Mouse (Mus musculus) intestine, postnatal 0 days (tissue): ENCODE results near the gene Fez2. TPM values are rescaled to one million over a fixed set of nuclear protein-coding genes. Genes with fewer than 3 reads are reported as not detected.

Experiments
- ATAC-seq: fragments of 200-750 bp; cut with Nextera tagmentation; 2 replicates; pipeline ENCODE4 v1.8.0; 2017; ENCODE audit warnings: mild to moderate bottlenecking, moderate TSS enrichment, moderate library complexity
- H3K27ac ChIP-seq: fragments of 300-500 bp; sonication (generic); 2 replicates; pipeline ENCODE4 v1.5.1; 2014; ENCODE audit warnings: mild to moderate bottlenecking, low read depth, low read length, moderate library complexity
- H3K27me3 ChIP-seq: fragments of 300-500 bp; sonication (generic); replicated peaks from 2 replicates; pipeline ENCODE4 v1.6.1; 2014; ENCODE audit warnings: low read length, mixed read lengths; ENCODE audit not compliant: control insufficient read depth, insufficient read depth
- H3K36me3 ChIP-seq: fragments of 300-500 bp; sonication (generic); 2 replicates; pipeline ENCODE4 v1.6.1; 2014; ENCODE audit warnings: mild to moderate bottlenecking, moderate library complexity; ENCODE audit not compliant: control insufficient read depth, insufficient read depth
- H3K4me1 ChIP-seq: fragments of 300-500 bp; sonication (generic); replicated peaks from 2 replicates; pipeline ENCODE4 v1.6.1; 2014; ENCODE audit warnings: antibody characterized with exemption, low read length, mixed read lengths; ENCODE audit not compliant: control insufficient read depth, insufficient read depth
- H3K4me2 ChIP-seq: fragments of 300-500 bp; sonication (generic); replicated peaks from 2 replicates; pipeline ENCODE4 v1.6.1; 2014; ENCODE audit warnings: low read depth, mild to moderate bottlenecking, moderate library complexity
- H3K4me3 ChIP-seq: fragments of 300-500 bp; sonication (generic); 2 replicates; pipeline ENCODE4 v1.5.1; 2014; ENCODE audit warnings: low read depth, low read length
- H3K9ac ChIP-seq: fragments of 300-500 bp; sonication (generic); 2 replicates; pipeline ENCODE4 v1.6.1; 2014; ENCODE audit warnings: mild to moderate bottlenecking, low read depth, low read length
- H3K9me3 ChIP-seq: fragments of 300-500 bp; sonication (generic); 2 replicates; pipeline ENCODE4 v1.6.1; 2016; ENCODE audit warnings: mixed run types; ENCODE audit not compliant: control insufficient read depth
- CTCF ChIP-seq: sonication (generic); IDR thresholded peaks from 2 replicates; pipeline ENCODE4 v1.5.1; 2016; ENCODE audit warnings: low read depth, mild to moderate bottlenecking, control low read depth, antibody characterized with exemption, moderate library complexity
- WGBS: fragments of 180-500 bp; shearing (Covaris S2); extraction: QIAGEN DNeasy Blood & Tissue Kit; methylation state at CpG from one replicate; pipeline ENCODE4 v1.1.7; 2014; 5-methylcytosine and 5-hydroxymethylcytosine counted together
- polyA plus RNA-seq: library from polyadenylated mRNA; unstranded; fragments of >200 nt; fragmentation: Nextera tagmentation; extraction: Ambion mirVana; gene quantifications from 2 replicates; pipeline ENCODE4 v1.2.1, GENCODE M21; 2015

Fez2 gene
- polyA plus RNA-seq, 1 experiment from 2014 or later = 59.4 TPM

- 77% methylated on average over 7 of the region's 7 CpGs for WGBS
- Histone ChIP-seq H3K36me3 (peaks cover 32% of the 10 kb centered on the region; the same call in 1 of the 2 replicates), H3K27ac (no peak overlapping the region), H3K9ac (no peak overlapping the region), H3K9me3 (no peaks in the 10 kb centered on the region), H3K27me3 (no peaks in the 10 kb centered on the region), H3K4me2 (no peak overlapping the region), H3K4me1 (no peaks in the 10 kb centered on the region; the same call in 1 of the 2 replicates), H3K4me3 (no peak overlapping the region)
- ATAC-seq = no peak
- TF ChIP-seq CTCF = no peak
Measured at GRCm38 (mm10) chr17:78366070-78366469, 51.9 kb downstream of the Fez2 start.

GRCm38 (mm10) chr17:78364555-78365302 is 53.2 kb downstream of the Fez2 start:
- Histone ChIP-seq H3K9me3 (no peaks in the 10 kb centered on the region), H3K9ac (no peak overlapping the region), H3K4me3 (no peak overlapping the region), H3K4me1 (no peaks in the 10 kb centered on the region; the same call in 1 of the 2 replicates), H3K4me2 (no peak overlapping the region), H3K27me3 (no peaks in the 10 kb centered on the region), H3K36me3 (peaks cover 23% of the 10 kb centered on the region; the same call in 1 of the 2 replicates), H3K27ac (no peak overlapping the region)
- TF ChIP-seq CTCF = no peak
- WGBS = 90% methylated on average over 23 of the region's 23 CpGs
- ATAC-seq = no peak

GRCm38 (mm10) chr17:78361939-78362728 is 55.8 kb downstream of the Fez2 start:
- 77% methylated on average over 13 of the region's 13 CpGs for WGBS
- H3K27ac ChIP-seq = no peak overlapping the region

GRCm38 (mm10) chr17:78358251-78358726 is 59.7 kb downstream of the Fez2 start:
- peaks cover 29% of the 10 kb centered on the region for H3K36me3 ChIP-seq
- no peaks in the 10 kb centered on the region; the same call in 1 of the 2 replicates for H3K4me1 ChIP-seq
- H3K4me2 ChIP-seq = no peak overlapping the region
- H3K9me3 ChIP-seq = no peaks in the 10 kb centered on the region
- no peak overlapping the region for H3K27ac ChIP-seq
- no peaks in the 10 kb centered on the region for H3K27me3 ChIP-seq
- WGBS = 85% methylated on average over 7 of the region's 7 CpGs
- H3K4me3 ChIP-seq = no peak overlapping the region
- H3K9ac ChIP-seq = no peak overlapping the region
- no peak for ATAC-seq
- no peak for TF ChIP-seq CTCF

More at GRCm38 (mm10) chr17:78361939-78362728, 55.8 kb downstream of the Fez2 start:
- no peak for ATAC-seq
- Histone ChIP-seq H3K9ac (no peak overlapping the region), H3K4me2 (no peak overlapping the region; the same call in 1 of the 2 replicates), H3K36me3 (peaks cover 9% of the 10 kb centered on the region; the same call in 1 of the 2 replicates), H3K27me3 (no peaks in the 10 kb centered on the region), H3K4me1 (no peaks in the 10 kb centered on the region; the same call in 1 of the 2 replicates), H3K9me3 (no peaks in the 10 kb centered on the region), H3K4me3 (no peak overlapping the region)
- no peak for TF ChIP-seq CTCF

- Histone ChIP-seq H3K9ac (no peak overlapping the region), H3K4me3 (no peak overlapping the region), H3K4me2 (no peak overlapping the region), H3K4me1 (no peaks in the 10 kb centered on the region), H3K9me3 (no peaks in the 10 kb centered on the region), H3K27me3 (no peaks in the 10 kb centered on the region), H3K27ac (no peak overlapping the region), H3K36me3 (peaks cover 32% of the 10 kb centered on the region)
- no peak for TF ChIP-seq CTCF
- 92% methylated on average over 4 of the region's 4 CpGs for WGBS
- ATAC-seq = no peak
Measured at GRCm38 (mm10) chr17:78357753-78358152, 60.2 kb downstream of the Fez2 start.

GRCm38 (mm10) chr17:78355611-78356010 is 62.3 kb downstream of the Fez2 start:
- no peak for TF ChIP-seq CTCF
- no peaks in the 10 kb centered on the region for H3K4me1 ChIP-seq
- ATAC-seq = no peak
- no peak overlapping the region for H3K4me2 ChIP-seq
- 75% methylated on average over 8 of the region's 8 CpGs for WGBS
- H3K27me3 ChIP-seq = no peaks in the 10 kb centered on the region
- no peaks in the 10 kb centered on the region for H3K9me3 ChIP-seq
- H3K4me3 ChIP-seq = no peak overlapping the region
- H3K27ac ChIP-seq = no peak overlapping the region
- no peak overlapping the region for H3K9ac ChIP-seq
- H3K36me3 ChIP-seq = peaks cover 38% of the 10 kb centered on the region
